Mouse (Mus musculus): ENCODE data around the gene Arhgef2.

GRCm38 (mm10) chr3:88609066-88609465 is 3.3 kb downstream of the Arhgef2 start:
- TF ChIP-seq MYOD1 (IDR thresholded peaks at IDR 0.05; ENCODE audit: control insufficient read depth in 1 of 3, insufficient read length in 2 of 3, low read depth in 2 of 3) (peak in 2 of 3 experiments; percentile 73 to 87), POLR2A (IDR thresholded peaks at IDR 0.05; ENCODE audit: insufficient read length, low read depth) (no peak), TCF12 (IDR thresholded peaks at IDR 0.05; ENCODE audit: insufficient read depth, poor library complexity, severe bottlenecking) (no peak), MAX (IDR thresholded peaks at IDR 0.05; ENCODE audit: low read depth) (no peak), E2F4 (IDR thresholded peaks at IDR 0.05; ENCODE audit: insufficient read depth) (no peak), POLR2AphosphoS2 (IDR thresholded peaks at IDR 0.05; ENCODE audit: insufficient read length, low read depth) (no peak), USF1 (IDR thresholded peaks at IDR 0.05; ENCODE audit: low read depth) (no peak), MYOG (IDR thresholded peaks at IDR 0.05; ENCODE audit: control insufficient read depth in 1 of 3, insufficient read depth in 1 of 3, insufficient read length in 2 of 3, low read depth in 2 of 3) (peak in 2 of 3 experiments; percentile 35 to 78), CEBPB (IDR thresholded peaks at IDR 0.05; ENCODE audit: insufficient read depth, poor library complexity, severe bottlenecking) (no peak), SRF (IDR thresholded peaks at IDR 0.05; ENCODE audit: control insufficient read depth, insufficient read length, low read depth) (no peak), REST (IDR thresholded peaks at IDR 0.05; ENCODE audit: insufficient read depth, insufficient read length) (no peak), TCF3 (IDR thresholded peaks at IDR 0.05; ENCODE audit: insufficient read length, low read depth) (no peak)
